Mouse (Mus musculus) liver, postnatal 0 days (tissue): ENCODE measurements at regions not wholly inside any gene's neighbourhood (a gene's known extent, or its start where the extent isn't known, plus 50 kb on each side); places are given as distances from the start of the nearest gene placed in this dataset.
A peak's percentile ranks its signal among the peaks of the same experiment; 100 is the strongest.

ENCODE experiments used
- ATAC-seq: fragments of 200-750 bp; cut with Nextera tagmentation; 2 replicates; pipeline ENCODE4 v1.8.0; 2017; ENCODE audit warnings: mild to moderate bottlenecking, moderate library complexity
- DNase-seq: peaks from one replicate; pipeline ENCODE4 v3.0.0-alpha.2; 2016
- H3K27ac ChIP-seq: fragments of 300-500 bp; sonication (generic); 2 replicates; pipeline ENCODE4 v1.5.1; 2014; ENCODE audit warnings: antibody characterized with exemption, moderate library complexity, mild to moderate bottlenecking, low read depth
- H3K27me3 ChIP-seq: fragments of 300-500 bp; sonication (generic); 2 replicates; pipeline ENCODE4 v1.6.1; 2014; ENCODE audit warnings: low read length, control low read depth, mixed read lengths; ENCODE audit not compliant: insufficient read depth
- H3K36me3 ChIP-seq: fragments of 300-500 bp; sonication (generic); replicated peaks from 2 replicates; pipeline ENCODE4 v1.6.1; 2014; ENCODE audit warnings: mild to moderate bottlenecking, control low read depth, low read length, moderate library complexity, mixed read lengths; ENCODE audit not compliant: insufficient read depth
- H3K4me1 ChIP-seq: fragments of 300-500 bp; sonication (generic); 2 replicates; pipeline ENCODE4 v1.6.1; 2014; ENCODE audit warnings: antibody characterized with exemption, mild to moderate bottlenecking, control low read depth; ENCODE audit not compliant: insufficient read depth
- H3K4me2 ChIP-seq: fragments of 300-500 bp; sonication (generic); 2 replicates; pipeline ENCODE4 v1.6.1; 2014; ENCODE audit warnings: low read depth, mild to moderate bottlenecking, low read length, moderate library complexity, mixed read lengths
- H3K4me3 ChIP-seq: fragments of 300-500 bp; sonication (generic); 2 replicates; pipeline ENCODE4 v1.5.1; 2014; ENCODE audit warnings: low read depth, low read length
- H3K9ac ChIP-seq: fragments of 300-500 bp; sonication (generic); replicated peaks from 2 replicates; pipeline ENCODE4 v1.6.1; 2014; ENCODE audit warnings: mild to moderate bottlenecking, moderate library complexity
- H3K9me3 ChIP-seq: fragments of 300-500 bp; sonication (generic); 2 replicates; pipeline ENCODE4 v1.6.1; 2016; ENCODE audit warnings: mild to moderate bottlenecking, control low read depth, low read length, mixed read lengths
- CTCF ChIP-seq: sonication (generic); IDR thresholded peaks from 2 replicates; pipeline ENCODE4 v1.5.1; 2016; ENCODE audit warnings: antibody characterized with exemption, low read depth
- EP300 ChIP-seq: IDR thresholded peaks from 2 replicates; pipeline ENCODE4 v1.6.1; 2016; ENCODE audit warnings: antibody characterized with exemption, low read depth, mild to moderate bottlenecking
- WGBS: fragments of 180-500 bp; shearing (Covaris S2); extraction: QIAGEN DNeasy Blood & Tissue Kit; methylation state at CpG from one replicate; pipeline ENCODE4 v1.1.7; 2014; ENCODE audit not compliant: insufficient replicate concordance; 5-methylcytosine and 5-hydroxymethylcytosine counted together

DNA sequence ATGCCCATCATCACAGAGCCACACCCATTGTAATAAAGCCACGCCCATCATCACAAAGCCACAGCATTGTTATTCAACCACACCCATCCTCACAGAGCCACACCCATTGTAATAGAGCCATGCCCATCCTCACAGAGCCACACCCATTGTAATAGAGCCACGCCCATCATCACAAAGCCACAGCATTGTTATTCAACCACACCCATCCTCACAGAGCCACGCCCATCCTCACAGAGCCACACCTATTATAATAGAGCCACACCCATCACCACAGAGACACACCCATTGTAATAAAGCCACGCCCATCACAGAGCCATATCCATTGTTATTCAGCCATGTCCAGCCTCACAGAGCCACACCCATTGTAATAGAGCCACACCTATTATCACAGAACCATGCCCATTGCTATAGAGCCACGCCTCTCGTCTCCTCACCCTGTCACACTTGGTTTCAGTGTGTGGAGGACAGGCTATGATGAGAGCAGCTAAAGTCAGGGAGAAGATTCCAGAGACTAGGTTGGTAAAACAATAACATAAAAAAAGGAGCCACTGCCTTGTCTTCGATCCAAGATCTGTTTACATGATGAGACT, 85.6 kb downstream of the Gxylt1 start:
- Histone ChIP-seq H3K27ac (no peak overlapping the region), H3K9ac (no peak overlapping the region), H3K4me3 (no peak overlapping the region), H3K27me3 (no peaks in the 10 kb centered on the region), H3K9me3 (peaks cover 1% of the 10 kb centered on the region; the same call in 1 of the 2 replicates), H3K4me2 (no peak overlapping the region), H3K4me1 (no peaks in the 10 kb centered on the region), H3K36me3 (no peaks in the 10 kb centered on the region)
- no peak for DNase-seq
- TF ChIP-seq CTCF = no peak
- no peak for TF ChIP-seq EP300
- peak; percentile 51; the same call in 1 of the 2 replicates for ATAC-seq
- WGBS = 75% methylated on average over 7 of the region's 7 CpGs

- DNase-seq = no peak
- WGBS = 76% methylated on average over 5 of the region's 5 CpGs
- TF ChIP-seq CTCF (no peak), EP300 (no peak)
- Histone ChIP-seq H3K4me2 (no peak overlapping the region), H3K36me3 (no peaks in the 10 kb centered on the region), H3K27me3 (no peaks in the 10 kb centered on the region), H3K27ac (no peak overlapping the region), H3K4me1 (no peaks in the 10 kb centered on the region), H3K9ac (no peak overlapping the region), H3K4me3 (no peak overlapping the region), H3K9me3 (no peaks in the 10 kb centered on the region)
- ATAC-seq = no peak
Observed at GRCm38 (mm10) chr15:93176221-93176620, 98.8 kb downstream of the Gxylt1 start.

GRCm38 (mm10) chr15:93168784-93169183, 106.2 kb downstream of the Gxylt1 start:
- Histone ChIP-seq H3K9me3 (no peaks in the 10 kb centered on the region), H3K9ac (no peak overlapping the region), H3K4me3 (no peak overlapping the region), H3K27ac (no peak overlapping the region), H3K4me1 (no peaks in the 10 kb centered on the region), H3K27me3 (no peaks in the 10 kb centered on the region), H3K4me2 (no peak overlapping the region), H3K36me3 (no peaks in the 10 kb centered on the region)
- ATAC-seq (no peak), DNase-seq (no peak)
- WGBS = 73% methylated on average over 3 of the region's 3 CpGs
- TF ChIP-seq EP300 (no peak), CTCF (no peak)

DNA sequence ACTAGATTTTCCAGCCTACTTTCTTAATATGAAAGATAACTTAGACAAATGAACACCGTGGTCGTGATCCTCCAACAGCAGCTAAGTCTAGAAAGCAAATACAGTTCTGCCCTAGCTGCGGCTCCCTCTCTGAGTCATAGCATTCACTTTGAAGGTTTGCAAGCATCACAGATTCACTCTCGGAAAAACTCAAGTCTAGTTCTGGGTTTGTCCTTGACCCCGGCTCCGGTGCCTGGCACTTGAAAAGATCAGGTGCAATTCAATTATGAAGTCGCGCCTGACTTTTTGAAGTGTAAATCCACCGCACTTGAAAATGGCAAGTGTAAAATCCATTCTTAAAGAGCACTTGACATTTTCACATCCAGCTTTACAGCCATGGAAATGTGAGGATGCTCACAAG, 107.5 kb downstream of the Gxylt1 start:
- 90% methylated on average over 9 of the region's 9 CpGs for WGBS
- H3K36me3 ChIP-seq = no peaks in the 10 kb centered on the region
- TF ChIP-seq EP300 = no peak
- TF ChIP-seq CTCF = no peak
- no peak overlapping the region for H3K27ac ChIP-seq
- H3K4me1 ChIP-seq = no peaks in the 10 kb centered on the region
- no peak overlapping the region for H3K9ac ChIP-seq
- no peaks in the 10 kb centered on the region for H3K9me3 ChIP-seq
- no peak overlapping the region for H3K4me2 ChIP-seq
- no peak overlapping the region for H3K4me3 ChIP-seq
- no peaks in the 10 kb centered on the region for H3K27me3 ChIP-seq
- no peak for ATAC-seq
- DNase-seq = no peak

- Histone ChIP-seq H3K27me3 (no peaks in the 10 kb centered on the region), H3K4me2 (no peak overlapping the region), H3K9ac (no peak overlapping the region), H3K4me3 (no peak overlapping the region), H3K4me1 (no peaks in the 10 kb centered on the region), H3K9me3 (no peaks in the 10 kb centered on the region), H3K27ac (no peak overlapping the region), H3K36me3 (no peaks in the 10 kb centered on the region)
- TF ChIP-seq EP300 (no peak), CTCF (no peak)
- ATAC-seq = no peak
- 73% methylated on average over 25 of the region's 25 CpGs for WGBS
- no peak for DNase-seq
Observed at GRCm38 (mm10) chr15:93161924-93162910, 112.8 kb downstream of the Gxylt1 start.

- Histone ChIP-seq H3K9ac (no peak overlapping the region), H3K27me3 (no peaks in the 10 kb centered on the region), H3K36me3 (no peaks in the 10 kb centered on the region), H3K4me2 (no peak overlapping the region), H3K27ac (no peak overlapping the region), H3K4me3 (no peak overlapping the region), H3K9me3 (no peaks in the 10 kb centered on the region), H3K4me1 (no peaks in the 10 kb centered on the region)
- WGBS = 70% methylated on average over 7 of the region's 7 CpGs
- TF ChIP-seq EP300 = no peak
- no peak for TF ChIP-seq CTCF
- DNase-seq = no peak
- no peak for ATAC-seq
Observed at GRCm38 (mm10) chr15:93161329-93161728, 113.7 kb downstream of the Gxylt1 start.
